Mouse (Mus musculus) kidney, postnatal 36 days (tissue): ENCODE measurements around the gene Dusp28.
A peak's percentile ranks its signal among the peaks of the same experiment; 100 is the strongest.

Experiments used
- DNase-seq, 2 experiments: peaks; one replicate each; pipeline ENCODE4 v3.0.0; 2021 to 2022; ENCODE audit warnings: mixed read lengths in 2 of 2

Dusp28 gene

GRCm38 (mm10) chr1:92908664-92909063, 1.9 kb downstream of the Dusp28 start:
- DNase-seq: no peak

DNA sequence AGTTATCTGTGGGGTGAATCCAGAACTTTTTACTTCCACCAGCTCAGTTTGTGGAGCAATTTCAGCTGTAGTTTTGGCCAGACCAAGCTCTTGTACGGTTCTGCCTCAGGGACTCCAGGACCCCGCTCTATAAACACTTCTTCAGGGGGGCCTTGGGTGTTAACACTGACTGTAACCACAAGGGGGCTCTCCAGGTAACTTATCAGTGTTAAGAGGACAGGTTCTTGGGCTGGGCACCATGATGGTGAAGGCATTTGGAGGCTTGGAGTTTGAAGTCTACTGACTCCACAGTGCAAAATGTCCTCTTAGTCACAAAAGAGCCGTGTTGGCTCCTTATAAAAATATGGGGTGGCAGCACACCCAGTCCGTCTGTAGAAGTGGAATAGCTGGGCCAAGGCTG, 2.3 kb downstream of the Dusp28 start:
- DNase-seq: peak; percentile 23

GRCm38 (mm10) chr1:92910239-92910885, 3.6 kb downstream of the Dusp28 start, which contains the start of gene Rnpepl1:
Gene Rnpepl1 (plus strand): TSS chr1:92910783.
- peak; percentile 80 to 91 for DNase-seq

DNA sequence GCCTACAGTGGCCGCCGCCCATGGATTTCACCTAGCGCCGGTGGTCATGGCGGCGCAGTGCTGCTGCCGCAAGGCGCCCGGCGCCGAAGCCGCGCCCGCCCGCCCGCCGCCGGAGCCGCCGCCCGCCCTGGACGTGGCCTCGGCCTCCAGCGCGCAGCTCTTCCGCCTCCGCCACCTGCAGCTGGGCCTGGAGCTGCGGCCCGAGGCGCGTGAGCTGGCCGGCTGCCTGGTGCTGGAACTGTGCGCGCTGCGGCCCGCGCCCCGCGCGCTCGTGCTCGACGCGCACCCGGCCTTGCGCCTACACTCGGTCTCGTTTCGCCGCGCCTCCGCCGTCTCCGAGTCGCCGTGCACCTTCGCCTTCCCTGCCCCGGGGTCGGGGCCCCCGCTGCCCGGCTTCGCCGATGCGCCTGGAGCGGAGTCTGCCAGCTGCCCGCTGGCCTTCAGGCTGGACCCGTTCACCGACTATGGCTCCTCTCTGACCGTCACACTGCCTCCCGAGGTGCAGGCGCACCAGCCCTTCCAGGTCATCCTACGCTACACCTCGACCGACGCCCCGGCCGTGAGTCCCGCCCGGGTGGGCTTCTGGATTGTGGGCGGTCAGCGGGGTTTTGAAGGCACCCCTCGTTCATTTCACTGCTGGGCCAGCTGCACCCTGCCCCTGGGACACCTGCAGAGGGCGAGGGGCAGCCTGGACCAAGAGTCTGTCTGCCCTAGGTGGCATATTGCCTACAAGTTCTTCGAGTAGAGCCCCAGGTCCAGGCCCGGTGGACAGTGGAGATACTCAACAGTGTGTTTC, 4.3 kb downstream of the Dusp28 start:
- peak; percentile 43 to 77 for DNase-seq

DNA sequence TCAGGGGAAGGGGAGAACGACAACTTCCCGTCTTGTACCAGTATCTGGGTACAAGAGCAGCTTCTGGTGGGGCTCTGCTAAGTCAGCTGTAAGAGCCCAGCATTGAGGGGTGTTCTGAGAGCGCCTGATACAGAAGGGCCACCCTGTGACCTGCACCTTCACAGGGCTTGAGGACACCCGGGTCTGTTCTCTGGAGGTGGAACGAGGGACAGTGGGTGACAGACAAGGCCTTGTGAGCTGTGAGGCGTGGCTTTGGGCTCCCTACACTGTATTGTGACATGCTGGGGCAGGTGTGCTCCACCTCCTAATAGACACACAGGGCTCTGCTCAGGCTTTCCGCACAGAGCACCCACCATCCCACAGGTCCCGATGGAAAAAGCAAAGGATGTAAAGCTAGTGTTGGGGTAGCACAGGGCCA, 4.9 kb downstream of the Dusp28 start:
- no peak for DNase-seq

DNA sequence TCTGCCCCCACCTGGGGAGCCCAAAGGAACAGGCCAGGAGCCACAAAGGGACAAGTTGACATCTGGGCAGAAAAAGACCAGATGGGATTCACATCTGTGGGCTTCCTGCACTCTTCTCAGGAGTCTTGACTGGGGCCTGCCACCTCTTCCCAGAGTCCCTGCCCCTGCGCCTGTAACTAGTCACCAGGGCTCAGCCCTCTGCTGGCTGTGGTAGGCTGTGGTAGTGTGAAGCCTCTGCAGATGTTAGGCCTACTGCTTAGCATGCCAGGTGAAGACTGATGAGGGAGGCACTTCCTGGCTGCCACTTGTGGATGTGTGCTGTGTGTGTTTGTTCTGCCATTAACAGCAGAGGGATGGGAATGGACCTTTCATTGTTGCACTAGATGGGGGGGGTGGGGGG, 5.5 kb downstream of the Dusp28 start:
- DNase-seq: peak in 1 of 2 experiments; percentile 23

- DNase-seq: no peak
Observed at GRCm38 (mm10) chr1:92914239-92914638, 7.5 kb downstream of the Dusp28 start.

DNA sequence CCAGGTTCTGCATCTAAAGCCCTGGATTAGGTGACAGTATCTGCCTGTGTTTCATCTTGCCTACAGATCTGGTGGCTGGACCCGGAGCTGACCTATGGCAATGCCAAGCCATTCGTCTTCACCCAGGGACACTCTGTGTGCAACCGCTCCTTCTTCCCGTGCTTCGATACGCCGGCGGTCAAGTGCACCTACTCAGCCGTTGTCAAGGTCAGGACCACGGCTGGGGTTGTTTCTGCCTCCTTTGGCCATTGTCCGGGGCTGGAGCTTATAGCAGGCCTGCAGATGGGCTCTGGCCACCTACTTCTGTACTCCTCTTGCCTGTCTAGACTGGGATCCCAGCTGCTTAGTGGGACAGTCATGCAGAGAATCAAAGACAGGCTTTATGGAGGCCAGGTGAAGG, 8.2 kb downstream of the Dusp28 start:
- DNase-seq: no peak

DNA sequence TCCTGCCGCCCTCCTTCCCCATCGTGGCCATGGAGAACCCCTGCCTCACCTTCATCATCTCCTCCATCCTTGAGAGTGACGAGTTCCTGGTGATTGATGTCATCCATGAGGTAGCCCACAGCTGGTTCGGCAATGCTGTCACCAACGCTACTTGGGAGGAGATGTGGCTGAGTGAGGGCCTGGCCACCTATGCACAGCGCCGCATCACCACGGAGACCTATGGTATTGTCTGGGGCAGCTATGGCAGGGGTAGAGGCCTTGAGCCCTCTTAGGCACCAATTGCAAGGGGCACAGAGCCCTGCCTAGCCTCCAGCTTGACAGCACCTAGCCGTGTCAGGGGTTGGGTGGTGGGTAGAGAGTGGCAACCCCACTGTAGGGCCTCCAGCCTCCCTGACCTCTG, 9.9 kb downstream of the Dusp28 start:
- no peak for DNase-seq

DNA sequence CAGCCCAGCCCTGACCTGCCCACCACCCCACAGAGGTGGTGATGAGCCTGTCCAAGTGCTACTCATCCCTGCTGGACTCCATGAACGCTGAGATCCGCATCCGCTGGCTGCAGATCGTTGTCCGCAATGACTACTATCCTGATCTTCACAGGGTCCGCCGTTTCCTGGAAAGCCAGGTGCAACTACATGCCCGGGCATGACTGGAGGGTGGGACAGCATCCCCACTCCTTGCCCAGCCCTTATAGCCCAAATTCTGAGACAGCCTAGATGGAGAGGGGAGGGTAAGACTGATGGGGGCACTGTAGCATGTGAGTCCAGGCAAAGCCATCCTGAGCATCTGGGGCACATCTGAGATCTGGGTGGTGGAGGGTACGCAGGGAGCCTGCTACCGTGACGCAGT, 12.4 kb downstream of the Dusp28 start:
- no peak for DNase-seq

DNA sequence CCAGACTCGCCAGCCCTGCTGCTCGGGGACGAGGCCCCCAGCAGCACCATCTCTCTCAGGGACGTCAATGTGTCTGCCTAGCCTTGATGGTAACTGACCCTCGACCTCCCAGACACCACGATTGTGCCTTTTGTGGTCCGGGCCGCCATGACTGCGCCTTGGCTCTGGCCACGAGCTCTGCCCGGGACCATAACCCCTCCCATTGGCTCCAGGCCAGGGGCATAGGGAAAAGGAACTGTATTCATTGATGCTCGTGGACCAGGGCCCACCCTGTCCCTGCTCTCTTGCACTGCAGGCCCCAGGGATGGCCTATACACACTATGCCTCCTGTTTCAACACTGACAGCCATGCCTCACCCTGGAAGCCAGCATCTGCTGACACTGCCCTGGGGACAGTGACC, 13.0 kb downstream of the Dusp28 start:
- DNase-seq: peak in 1 of 2 experiments; percentile 50

DNA sequence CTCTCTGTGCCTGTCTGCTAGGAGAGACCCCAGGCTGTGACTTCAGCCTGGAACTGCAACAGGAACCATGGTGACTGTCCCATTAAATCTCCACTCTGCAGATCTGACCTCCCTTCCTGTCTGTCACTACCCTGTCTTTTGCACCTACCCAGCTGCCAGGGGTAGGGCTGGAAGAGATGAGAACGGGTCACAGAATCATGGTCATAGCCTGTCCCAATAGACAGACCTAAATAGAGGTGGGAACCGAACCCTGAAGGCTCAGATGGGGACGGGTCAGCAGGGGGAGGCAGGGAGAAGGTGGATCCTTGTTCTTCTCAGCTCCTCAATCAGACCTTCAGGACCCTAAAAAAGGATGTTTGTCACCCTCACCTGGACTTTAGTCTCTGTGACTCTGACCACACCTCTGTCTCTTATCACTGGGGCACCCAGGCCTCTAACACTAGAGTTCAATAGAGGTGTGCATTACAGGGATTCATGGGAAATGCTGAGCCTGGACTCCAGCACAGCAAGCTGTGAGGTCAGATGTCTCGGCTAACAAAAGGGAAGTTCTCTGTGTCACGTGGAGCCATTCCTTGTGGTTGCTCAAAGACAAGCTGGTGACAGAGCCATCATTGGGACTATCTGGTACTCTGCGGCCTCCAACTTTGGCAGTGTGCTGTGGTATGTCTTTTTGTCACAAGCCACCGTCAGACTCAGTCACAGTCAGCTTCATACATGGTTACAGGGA, 13.9 kb downstream of the Dusp28 start:
- no peak for DNase-seq

DNA sequence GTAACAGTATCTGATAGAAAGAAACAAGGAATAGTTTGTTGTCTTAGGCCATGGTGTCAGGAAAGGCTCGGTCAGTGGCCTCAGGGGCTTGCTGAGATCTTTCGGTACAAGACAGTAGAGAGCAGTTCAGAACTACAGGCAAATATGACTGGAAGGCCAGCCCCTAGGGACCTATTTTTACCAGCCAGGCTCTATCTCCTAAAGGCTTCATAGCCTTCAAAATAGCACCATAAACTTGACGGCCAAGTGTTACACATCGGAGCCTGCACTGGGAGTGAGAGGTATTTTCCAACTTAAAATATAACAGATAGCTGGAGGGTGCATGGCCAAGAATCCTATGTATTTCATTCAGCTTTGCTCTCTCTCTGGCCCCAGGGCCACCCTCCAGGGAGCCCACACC, 14.7 kb downstream of the Dusp28 start:
- DNase-seq: no peak

GRCm38 (mm10) chr1:92930171-92930706, 23.5 kb downstream of the Dusp28 start:
- peak; percentile 79 for DNase-seq

GRCm38 (mm10) chr1:92933611-92934010, 26.8 kb downstream of the Dusp28 start:
- DNase-seq: no peak

DNA sequence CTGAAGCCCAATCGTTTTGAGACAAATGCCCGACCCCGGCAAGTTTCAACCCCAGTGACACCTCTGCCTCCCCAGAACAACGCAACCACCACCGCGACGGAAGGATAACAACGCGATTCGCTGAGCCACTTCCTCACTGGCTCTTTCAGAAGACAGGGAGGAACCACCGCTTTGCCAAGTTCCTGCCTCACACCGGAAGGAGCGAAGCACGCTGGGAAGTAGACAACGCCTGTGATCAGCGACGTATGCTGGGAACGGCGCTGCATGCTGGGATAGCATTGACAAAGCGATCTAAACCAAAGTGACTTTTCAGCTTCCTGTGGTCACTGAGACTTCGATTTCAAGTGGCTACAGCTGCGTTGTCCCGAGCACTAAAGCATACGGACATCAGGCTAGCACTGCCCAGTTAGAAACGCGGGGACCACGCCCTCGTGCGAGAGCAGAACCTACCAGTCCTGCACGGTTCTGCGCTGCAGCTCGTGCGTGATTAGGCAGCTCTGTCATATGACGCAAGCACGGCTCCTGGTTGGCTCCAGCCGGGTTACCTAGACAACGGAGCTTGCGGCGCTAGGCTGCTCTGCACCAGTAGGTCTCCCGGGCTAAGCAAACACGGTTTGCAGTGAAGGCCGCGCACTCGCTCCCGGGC, 27.5 kb downstream of the Dusp28 start, which contains the start of gene Capn10:
Gene Capn10 (plus strand): TSS at position 195 of the 646 bp plus-strand sequence.
- peak; percentile 94 to 97 for DNase-seq

DNA sequence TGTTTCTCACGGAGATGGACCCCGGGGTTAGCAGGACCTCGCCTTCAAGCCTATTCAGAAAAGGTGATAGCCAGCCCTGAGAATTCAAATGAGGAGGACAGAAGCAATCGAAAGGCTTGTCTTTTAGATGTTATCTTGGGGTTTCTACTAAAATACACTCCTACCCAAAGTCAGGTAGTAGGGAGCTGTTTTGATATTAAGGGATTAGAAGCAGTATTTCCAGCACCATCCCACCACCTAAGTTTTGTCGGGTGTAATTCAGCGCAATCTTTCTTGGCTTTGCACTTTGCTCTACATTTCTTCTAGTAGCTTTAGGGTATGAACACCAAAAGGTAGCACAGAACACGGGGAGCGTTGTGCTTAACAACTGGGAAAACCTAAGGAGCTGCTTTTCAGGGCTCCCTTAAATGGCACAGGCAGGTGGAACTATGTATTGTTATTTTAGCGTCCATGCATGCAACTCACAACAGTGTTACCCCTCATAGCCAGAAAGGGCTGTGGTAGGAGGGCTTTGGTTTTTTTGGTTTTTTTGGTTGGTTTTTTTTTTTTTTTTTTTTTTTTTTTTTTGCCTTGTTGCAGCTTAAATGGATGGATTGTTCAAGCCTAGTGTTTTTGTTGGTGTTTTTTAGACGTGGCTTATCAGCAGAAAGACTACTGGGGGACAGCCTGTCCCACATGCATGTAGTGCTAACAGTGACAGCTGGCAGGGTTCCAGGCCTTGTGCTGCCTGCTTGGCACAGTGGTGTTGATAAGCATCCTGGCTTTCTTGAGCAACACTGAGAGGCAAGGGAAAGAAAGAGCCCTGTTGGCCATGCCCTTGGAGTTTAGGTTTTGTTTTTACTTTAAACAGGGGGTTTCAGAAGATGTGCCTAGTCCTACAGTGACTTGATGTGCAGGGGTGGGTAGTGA, 28.5 kb downstream of the Dusp28 start:
- peak; percentile 45 to 74 for DNase-seq

GRCm38 (mm10) chr1:92935977-92936376, 29.2 kb downstream of the Dusp28 start:
- DNase-seq: no peak

- DNase-seq: peak; percentile 45 to 65
Observed at GRCm38 (mm10) chr1:92936467-92936866, 29.7 kb downstream of the Dusp28 start.

DNA sequence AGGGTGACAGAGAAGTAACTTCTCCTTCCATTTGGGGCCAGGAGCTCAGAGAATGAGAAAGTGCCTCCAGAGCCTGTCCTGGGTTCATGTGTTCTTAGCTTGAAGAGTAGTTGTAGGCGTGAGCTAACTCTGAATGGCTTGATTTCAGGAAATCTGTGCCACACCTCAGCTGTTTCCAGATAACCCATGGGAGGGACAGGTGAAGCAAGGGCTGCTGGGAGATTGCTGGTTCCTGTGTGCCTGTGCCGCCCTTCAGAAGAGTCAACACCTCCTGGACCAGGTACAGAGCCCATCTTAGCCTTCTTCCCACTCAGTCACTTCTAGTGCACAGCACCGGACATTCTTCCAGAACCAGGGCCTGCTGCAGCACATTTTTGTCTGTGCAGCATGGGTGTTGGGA, 31.0 kb downstream of the Dusp28 start:
- DNase-seq: no peak

- no peak for DNase-seq
Observed at GRCm38 (mm10) chr1:92939746-92940145, 33.0 kb downstream of the Dusp28 start.
